Mouse (Mus musculus) G1E (cell line): Measurements from ENCODE around the gene Nudt17.

Source experiments
- CTCF ChIP-seq: IDR thresholded peaks from 2 replicates; pipeline ENCODE4 v1.5.1; 2012; ENCODE audit warnings: low read depth, low read length, inconsistent platforms, mixed read lengths
- GATA1 ChIP-seq: IDR thresholded peaks from 2 replicates; pipeline ENCODE4 v1.6.1; 2012; ENCODE audit warnings: borderline replicate concordance, low read length, inconsistent platforms, mixed read lengths
- POLR2AphosphoS5 ChIP-seq: IDR thresholded peaks from 2 replicates; pipeline ENCODE4 v1.6.1; 2012; ENCODE audit warnings: low read depth, low read length, inconsistent platforms; ENCODE audit not compliant: insufficient replicate concordance
- TAL1 ChIP-seq: conservative IDR thresholded peaks from 2 replicates; pipeline ENCODE4 v1.6.1; 2012; ENCODE audit warnings: low read depth, low read length, inconsistent platforms, mixed read lengths

DNA sequence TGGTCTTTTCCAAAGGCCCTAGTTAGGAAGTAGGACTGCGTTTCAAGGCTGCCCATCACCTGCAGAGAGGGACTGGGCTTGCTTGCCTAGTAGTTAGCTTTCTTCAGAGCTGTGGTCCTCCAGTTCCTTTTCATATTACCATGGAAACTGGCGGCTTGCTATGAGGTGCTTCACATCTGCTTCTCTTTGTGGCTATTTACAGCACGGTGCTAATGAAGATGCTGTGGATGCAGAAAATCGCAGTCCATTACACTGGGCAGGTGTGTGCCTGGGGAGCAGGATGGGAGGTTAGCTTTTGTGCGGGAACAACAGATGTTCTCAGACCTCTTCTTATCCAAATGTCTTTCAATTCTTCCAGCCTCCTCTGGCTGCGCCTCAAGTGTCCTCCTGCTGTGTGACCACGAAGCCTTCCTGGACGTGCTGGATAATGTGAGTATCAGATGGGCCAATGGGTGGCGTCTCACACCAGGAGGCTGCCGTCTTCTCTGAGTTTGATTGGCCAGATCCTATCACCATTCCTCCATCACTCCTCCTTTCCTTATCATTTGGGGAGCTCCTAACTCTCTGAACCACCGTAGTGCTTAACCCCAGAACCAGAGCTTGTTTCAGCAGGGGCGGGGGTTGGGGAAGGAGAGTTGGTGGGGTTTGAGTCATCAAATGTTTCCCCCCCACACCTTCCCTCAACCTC, 27.9 kb downstream of the Nudt17 start:
- TF ChIP-seq CTCF (no peak), TAL1 (no peak), GATA1 (no peak), POLR2AphosphoS5 (no peak)
